Mouse (Mus musculus) frontal cortex, postnatal 36 days (tissue): ENCODE data around the gene Trpm2.
"Not testable (repeated sequence)": the region's sequence is repeated elsewhere in the genome, so short reads cannot be mapped to it uniquely, and the experiment has no call there.

ENCODE experiments used
- DNase-seq, 2 experiments: peaks; one replicate each; pipeline ENCODE4 v3.0.0; 2022; ENCODE audit warnings: low spot score in 2 of 2

Trpm2 gene

GRCm38 (mm10) chr10:77970481-77970880 is at the start of gene Trpm2:
Gene Trpm2 (minus strand): TSS chr10:77970563.
- DNase-seq: no peak

GRCm38 (mm10) chr10:78019984-78020383 is 49.6 kb upstream of the Trpm2 start:
- not testable (repeated sequence) for DNase-seq

GRCm38 (mm10) chr10:78019291-78019690 is 48.9 kb upstream of the Trpm2 start:
- DNase-seq: no peak

GRCm38 (mm10) chr10:78018797-78019203 is 48.4 kb upstream of the Trpm2 start:
- peak; percentile 68 to 73 for DNase-seq

GRCm38 (mm10) chr10:78016366-78016765 is 46.0 kb upstream of the Trpm2 start:
- DNase-seq: no peak

- no peak for DNase-seq
These were observed 45.1 kb upstream of the Trpm2 start for GRCm38 (mm10) chr10:78015489-78015888.

- DNase-seq: no peak
These were observed 42.5 kb upstream of the Trpm2 start for GRCm38 (mm10) chr10:78012661-78013495.

- not testable (repeated sequence) for DNase-seq
These were observed 40.8 kb upstream of the Trpm2 start for GRCm38 (mm10) chr10:78011116-78011515.

- DNase-seq: no peak
These were observed 40.0 kb upstream of the Trpm2 start for GRCm38 (mm10) chr10:78010335-78010734.

GRCm38 (mm10) chr10:78009945-78010293 is 39.6 kb upstream of the Trpm2 start, which contains the start of gene Pfkl:
Gene Pfkl (minus strand): TSS chr10:78010083.
- DNase-seq: no peak

- DNase-seq: peak; percentile 89 to 92
These were observed 39.0 kb upstream of the Trpm2 start for GRCm38 (mm10) chr10:78009184-78009944.

GRCm38 (mm10) chr10:78008169-78008568 is 37.8 kb upstream of the Trpm2 start:
- DNase-seq: no peak

GRCm38 (mm10) chr10:78007203-78007602 is 36.8 kb upstream of the Trpm2 start:
- DNase-seq: no peak

GRCm38 (mm10) chr10:78005791-78006438 is 35.6 kb upstream of the Trpm2 start:
- DNase-seq: peak in 1 of 2 experiments; percentile 39

- peak; percentile 78 for DNase-seq
These were observed 34.2 kb upstream of the Trpm2 start for GRCm38 (mm10) chr10:78004479-78005100.

- peak in 1 of 2 experiments; percentile 48 for DNase-seq
These were observed 32.0 kb upstream of the Trpm2 start for GRCm38 (mm10) chr10:78002316-78002715.

- peak; percentile 87 to 96 for DNase-seq
These were observed 31.4 kb upstream of the Trpm2 start for GRCm38 (mm10) chr10:78001796-78002195.

GRCm38 (mm10) chr10:78000200-78000599 is 29.8 kb upstream of the Trpm2 start:
- DNase-seq: no peak

- no peak for DNase-seq
These were observed 25.3 kb upstream of the Trpm2 start for GRCm38 (mm10) chr10:77995639-77996038.

GRCm38 (mm10) chr10:77985775-77986174 is 15.4 kb upstream of the Trpm2 start:
- DNase-seq: no peak

GRCm38 (mm10) chr10:77984660-77985059 is 14.3 kb upstream of the Trpm2 start:
- DNase-seq: peak; percentile 71 to 76
